Mouse (Mus musculus) lung, embryonic 14.5 days (tissue): ENCODE data around the gene Krtap4-7. TPM values are rescaled to one million over a fixed set of nuclear protein-coding genes. Genes with fewer than 3 reads are reported as not detected.
"Not testable (repeated sequence)": the region's sequence is repeated elsewhere in the genome, so short reads cannot be mapped to it uniquely, and the experiment has no call there.

Experiments
- ATAC-seq: fragments of 200-750 bp; cut with Nextera tagmentation; 2 replicates; pipeline ENCODE4 v1.8.0; 2017; ENCODE audit warnings: mild to moderate bottlenecking, moderate TSS enrichment, moderate library complexity; ENCODE audit not compliant: insufficient read depth
- DNase-seq: peaks from one replicate; pipeline ENCODE4 v3.0.0-alpha.2; 2015
- H3K27ac ChIP-seq: fragments of 300-500 bp; sonication (generic); 2 replicates; pipeline ENCODE4 v1.5.1; 2014; ENCODE audit warnings: low read depth, mild to moderate bottlenecking, moderate library complexity
- H3K27me3 ChIP-seq: fragments of 300-500 bp; sonication (generic); 2 replicates; pipeline ENCODE4 v1.6.1; 2014; ENCODE audit warnings: low read length, control low read depth; ENCODE audit not compliant: insufficient read depth
- H3K36me3 ChIP-seq: fragments of 300-500 bp; sonication (generic); 2 replicates; pipeline ENCODE4 v1.6.1; 2014; ENCODE audit warnings: control low read depth; ENCODE audit not compliant: insufficient read depth
- H3K4me1 ChIP-seq: fragments of 300-500 bp; sonication (generic); 2 replicates; pipeline ENCODE4 v1.6.1; 2014; ENCODE audit warnings: antibody characterized with exemption, control low read depth; ENCODE audit not compliant: insufficient read depth
- H3K4me2 ChIP-seq: fragments of 300-500 bp; sonication (generic); 2 replicates; pipeline ENCODE4 v1.6.1; 2014; ENCODE audit warnings: mild to moderate bottlenecking
- H3K4me3 ChIP-seq: fragments of 300-500 bp; sonication (generic); 2 replicates; pipeline ENCODE4 v1.5.1; 2014; ENCODE audit warnings: low read depth, low read length
- H3K9ac ChIP-seq: fragments of 300-500 bp; sonication (generic); 2 replicates; pipeline ENCODE4 v1.6.1; 2014
- H3K9me3 ChIP-seq: fragments of 300-500 bp; sonication (generic); 2 replicates; pipeline ENCODE4 v1.6.1; 2016; ENCODE audit warnings: low read depth, low read length, control low read depth
- CTCF ChIP-seq: IDR thresholded peaks from 2 replicates; pipeline ENCODE4 v1.5.1; 2016; ENCODE audit warnings: antibody characterized with exemption, low read depth
- WGBS: fragments of 180-500 bp; shearing (Covaris S2); extraction: QIAGEN DNeasy Blood & Tissue Kit; methylation state at CpG from one replicate; pipeline ENCODE4 v1.1.7; 2014; 5-methylcytosine and 5-hydroxymethylcytosine counted together
- polyA plus RNA-seq: library from polyadenylated mRNA; unstranded; fragments of >200 nt; fragmentation: Nextera tagmentation; extraction: Ambion mirVana; gene quantifications from 2 replicates; pipeline ENCODE4 v1.2.1, GENCODE M21; 2014

Gene Krtap4-7
- polyA plus RNA-seq: not detected in 2 replicates

GRCm38 (mm10) chr11:99643635-99644139 is at the start of gene Krtap4-7:
Krtap4-7 (minus strand) TSS chr11:99644089.
- not testable (repeated sequence) for DNase-seq, H3K9me3 ChIP-seq, H3K9ac ChIP-seq, H3K27ac ChIP-seq, H3K4me2 ChIP-seq, H3K27me3 ChIP-seq, H3K4me1 ChIP-seq, H3K36me3 ChIP-seq, ATAC-seq, H3K4me3 ChIP-seq
- 88% methylated on average over 9 of the region's 9 CpGs for WGBS

GRCm38 (mm10) chr11:99690463-99690862 is 46.6 kb upstream of the Krtap4-7 start, which contains the start of gene Gm14190:
Gm14190 (minus strand) TSS chr11:99690740.
- Histone ChIP-seq H3K4me1 (no peaks in the 10 kb centered on the region), H3K4me3 (no peak within 1 kb of the TSS), H3K27ac (no peak within 1 kb of the TSS), H3K9me3 (no peaks in the 10 kb centered on the region), H3K27me3 (no peaks in the 10 kb centered on the region), H3K36me3 (no peaks in the 10 kb centered on the region), H3K9ac (no peak within 1 kb of the TSS), H3K4me2 (no peak within 1 kb of the TSS)
- TF ChIP-seq CTCF: no peak
- WGBS: 70% methylated on average over 1 of the region's 1 CpGs
- DNase-seq: no peak
- no peak for ATAC-seq

- WGBS: 80% methylated on average over 1 of the region's 1 CpGs
- H3K4me1 ChIP-seq, H3K36me3 ChIP-seq, H3K4me3 ChIP-seq, H3K27me3 ChIP-seq, ATAC-seq, H3K9me3 ChIP-seq, H3K4me2 ChIP-seq, H3K9ac ChIP-seq, DNase-seq, H3K27ac ChIP-seq: not testable (repeated sequence)
Measured at GRCm38 (mm10) chr11:99685235-99685634, 41.3 kb upstream of the Krtap4-7 start.

- WGBS: 80% methylated on average over 2 of the region's 2 CpGs
- no peak for DNase-seq
- Histone ChIP-seq H3K9me3 (no peaks in the 10 kb centered on the region), H3K4me3 (no peak overlapping the region), H3K9ac (no peak overlapping the region), H3K27ac (no peak overlapping the region), H3K4me2 (no peak overlapping the region), H3K27me3 (no peaks in the 10 kb centered on the region), H3K36me3 (no peaks in the 10 kb centered on the region), H3K4me1 (no peaks in the 10 kb centered on the region)
- ATAC-seq: no peak
- TF ChIP-seq CTCF: no peak
Measured at GRCm38 (mm10) chr11:99683481-99683880, 39.6 kb upstream of the Krtap4-7 start.

GRCm38 (mm10) chr11:99665860-99666259 is 22.0 kb upstream of the Krtap4-7 start, which contains the start of gene Krtap4-6:
Krtap4-6 (minus strand) TSS chr11:99665960.
- Histone ChIP-seq H3K4me1 (no peaks in the 10 kb centered on the region), H3K27me3 (no peaks in the 10 kb centered on the region), H3K36me3 (no peaks in the 10 kb centered on the region), H3K4me3 (no peak within 1 kb of the TSS), H3K4me2 (no peak within 1 kb of the TSS), H3K9me3 (no peaks in the 10 kb centered on the region), H3K9ac (no peak within 1 kb of the TSS), H3K27ac (no peak within 1 kb of the TSS)
- TF ChIP-seq CTCF: no peak
- DNase-seq (no peak), ATAC-seq (no peak)

GRCm38 (mm10) chr11:99662802-99663201 is 18.9 kb upstream of the Krtap4-7 start:
- Histone ChIP-seq H3K9ac (no peak overlapping the region), H3K27me3 (no peaks in the 10 kb centered on the region), H3K27ac (no peak overlapping the region), H3K4me3 (no peak overlapping the region), H3K4me2 (no peak overlapping the region), H3K4me1 (no peaks in the 10 kb centered on the region), H3K9me3 (no peaks in the 10 kb centered on the region), H3K36me3 (no peaks in the 10 kb centered on the region)
- ATAC-seq: no peak
- WGBS: 77% methylated on average over 10 of the region's 10 CpGs
- no peak for DNase-seq
- no peak for TF ChIP-seq CTCF

- no peak for TF ChIP-seq CTCF
- ATAC-seq (no peak), DNase-seq (no peak)
- Histone ChIP-seq H3K4me1 (no peaks in the 10 kb centered on the region), H3K4me3 (no peak overlapping the region), H3K9me3 (no peaks in the 10 kb centered on the region), H3K27me3 (no peaks in the 10 kb centered on the region), H3K4me2 (no peak overlapping the region), H3K36me3 (no peaks in the 10 kb centered on the region), H3K9ac (no peak overlapping the region), H3K27ac (no peak overlapping the region)
- WGBS: 73% methylated on average over 4 of the region's 4 CpGs
Measured at GRCm38 (mm10) chr11:99659256-99659655, 15.4 kb upstream of the Krtap4-7 start.

- H3K4me2 ChIP-seq, H3K9me3 ChIP-seq, H3K4me3 ChIP-seq, DNase-seq, H3K36me3 ChIP-seq, ATAC-seq, H3K9ac ChIP-seq, H3K27ac ChIP-seq, H3K4me1 ChIP-seq, H3K27me3 ChIP-seq: not testable (repeated sequence)
- WGBS: 62% methylated on average over 10 of the region's 10 CpGs
Measured at GRCm38 (mm10) chr11:99658467-99659010, 14.7 kb upstream of the Krtap4-7 start, which contains the start of gene Gm11563. Gm11563 (minus strand) TSS chr11:99658960.
